8 mouse cellular contexts compared by ENCODE assay signal in the genomic region with DNA sequence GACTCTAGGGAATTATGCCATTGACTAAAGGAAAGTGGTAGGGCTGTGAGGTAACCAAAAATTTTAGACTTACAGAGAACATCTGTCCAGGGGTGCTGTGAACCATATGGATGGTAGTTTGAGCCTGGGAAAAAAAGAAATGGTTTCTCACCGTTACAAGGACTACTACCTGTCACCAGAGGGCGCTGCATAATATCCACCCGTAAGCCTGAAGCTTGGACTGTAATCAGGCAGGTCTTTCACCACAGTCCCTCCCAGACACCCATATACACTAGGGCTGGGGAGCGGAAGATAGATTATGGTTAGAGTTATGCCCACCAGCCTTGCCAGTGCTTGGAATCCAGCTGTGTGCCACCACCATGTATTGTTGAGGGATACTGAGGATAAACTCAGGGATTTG. TPM values are rescaled to one million over a fixed set of nuclear protein-coding genes. Genes with fewer than 3 reads are reported as not detected.
DNase-seq lines count a peak whose midpoint lies in the region; ATAC-seq and TF ChIP-seq lines count a peak whose summit lies in the region.

No protein-coding gene starts in this region.

- H3K4me2 ChIP-seq in forebrain, postnatal 0 days (ENCODE audit: low read depth), result no peak overlapping the region
- no peak overlapping the region for H3K4me2 ChIP-seq in forebrain, embryonic 15.5 days (replicated peaks)
- no peak overlapping the region for H3K4me2 ChIP-seq in lung, embryonic 14.5 days
- no peak overlapping the region for H3K4me2 ChIP-seq in stomach, embryonic 16.5 days (ENCODE audit: low read depth, low read length)

- TF ChIP-seq POLR2A in testis, adult 2 months (IDR thresholded peaks at IDR 0.05; ENCODE audit: control insufficient read depth, low read depth, low read length), result no peak

- 25% methylated on average over 4 of the region's 4 CpGs for WGBS in forebrain, postnatal 0 days
- WGBS in forebrain, embryonic 15.5 days, result 25% methylated on average over 4 of the region's 4 CpGs
- 22% methylated on average over 4 of the region's 4 CpGs for WGBS in lung, embryonic 14.5 days
- WGBS in stomach, embryonic 16.5 days, result 24% methylated on average over 4 of the region's 4 CpGs

- no peak overlapping the region for H3K9ac ChIP-seq in forebrain, postnatal 0 days
- H3K9ac ChIP-seq in forebrain, embryonic 15.5 days (replicated peaks), result no peak overlapping the region
- H3K9ac ChIP-seq in lung, embryonic 14.5 days, result no peak overlapping the region
- no peak overlapping the region; the same call in 1 of the 2 replicates for H3K9ac ChIP-seq in stomach, embryonic 16.5 days (ENCODE audit: low read length)

- no peaks in the 10 kb centered on the region for H3K4me1 ChIP-seq in forebrain, postnatal 0 days (ENCODE audit: insufficient read depth)
- no peaks in the 10 kb centered on the region for H3K4me1 ChIP-seq in forebrain, embryonic 15.5 days
- H3K4me1 ChIP-seq in testis, adult 2 months (ENCODE audit: control insufficient read depth, insufficient read depth, low read length), result no peaks in the 10 kb centered on the region
- no peaks in the 10 kb centered on the region for H3K4me1 ChIP-seq in lung, embryonic 14.5 days (ENCODE audit: insufficient read depth)
- H3K4me1 ChIP-seq in stomach, embryonic 16.5 days (ENCODE audit: control insufficient read depth, insufficient read depth, low read length), result no peaks in the 10 kb centered on the region

- peak; percentile 32 for DNase-seq in forebrain, postnatal 0 days
- no peak for DNase-seq in testis, postnatal 14 days (ENCODE audit: low spot score)
- peak; percentile 50 to 74 for DNase-seq in cerebellum, postnatal 14 days
- DNase-seq in lung, embryonic 14.5 days, result peak; percentile 77

- no peaks in the 10 kb centered on the region for H3K27me3 ChIP-seq in forebrain, postnatal 0 days (ENCODE audit: insufficient read depth, low read length)
- H3K27me3 ChIP-seq in forebrain, embryonic 15.5 days, result no peaks in the 10 kb centered on the region
- no peaks in the 10 kb centered on the region for H3K27me3 ChIP-seq in testis, adult 2 months (ENCODE audit: control insufficient read depth, insufficient read depth, low read length)
- no peaks in the 10 kb centered on the region for H3K27me3 ChIP-seq in lung, embryonic 14.5 days (ENCODE audit: insufficient read depth, low read length)
- no peaks in the 10 kb centered on the region for H3K27me3 ChIP-seq in stomach, embryonic 16.5 days (ENCODE audit: control insufficient read depth, insufficient read depth, low read length)

- H3K4me3 ChIP-seq in forebrain, postnatal 0 days (ENCODE audit: low read depth, low read length), result no peak overlapping the region
- no peak overlapping the region for H3K4me3 ChIP-seq in forebrain, embryonic 15.5 days
- H3K4me3 ChIP-seq in testis, adult 2 months (ENCODE audit: control insufficient read depth, low read depth, low read length), result no peak overlapping the region
- no peak overlapping the region for H3K4me3 ChIP-seq in lung, embryonic 14.5 days (ENCODE audit: low read depth, low read length)
- H3K4me3 ChIP-seq in stomach, embryonic 16.5 days (replicated peaks; ENCODE audit: low read length), result no peak overlapping the region

- TF ChIP-seq CTCF in forebrain, postnatal 0 days (IDR thresholded peaks at IDR 0.05; ENCODE audit: low read depth), result peak; percentile 63
- TF ChIP-seq CTCF in testis, adult 2 months (IDR thresholded peaks at IDR 0.05; ENCODE audit: control insufficient read depth, insufficient read depth, insufficient replicate concordance, low read depth, low read length), result peak; percentile 25; the same call in 1 of the 2 replicates
- peak; percentile 76 for TF ChIP-seq CTCF in lung, embryonic 14.5 days (IDR thresholded peaks at IDR 0.05; ENCODE audit: low read depth)

- no peaks in the 10 kb centered on the region for H3K9me3 ChIP-seq in forebrain, postnatal 0 days (ENCODE audit: low read length)
- H3K9me3 ChIP-seq in forebrain, embryonic 15.5 days, result no peaks in the 10 kb centered on the region
- no peaks in the 10 kb centered on the region for H3K9me3 ChIP-seq in lung, embryonic 14.5 days (ENCODE audit: low read depth, low read length)
- no peaks in the 10 kb centered on the region for H3K9me3 ChIP-seq in stomach, embryonic 16.5 days (replicated peaks; ENCODE audit: control insufficient read depth, low read length)

- H3K36me3 ChIP-seq in forebrain, postnatal 0 days (ENCODE audit: insufficient read depth), result no peaks in the 10 kb centered on the region
- no peaks in the 10 kb centered on the region for H3K36me3 ChIP-seq in forebrain, embryonic 15.5 days
- no peaks in the 10 kb centered on the region for H3K36me3 ChIP-seq in testis, adult 2 months (ENCODE audit: control insufficient read depth, insufficient read depth, low read length)
- no peaks in the 10 kb centered on the region for H3K36me3 ChIP-seq in lung, embryonic 14.5 days (ENCODE audit: insufficient read depth)
- no peaks in the 10 kb centered on the region for H3K36me3 ChIP-seq in stomach, embryonic 16.5 days (ENCODE audit: control insufficient read depth, insufficient read depth, low read length)

- ATAC-seq in forebrain, postnatal 0 days, result no peak
- ATAC-seq in forebrain, embryonic 15.5 days (replicated peaks), result no peak
- ATAC-seq in inflammation-experienced regulatory T-cells, adult 6 months, result peak; percentile 21
- no peak for ATAC-seq in lung, embryonic 14.5 days (ENCODE audit: insufficient read depth)
- ATAC-seq in stomach, embryonic 16.5 days (ENCODE audit: insufficient read depth, low FRiP score), result peak; percentile 45; the same call in 1 of the 2 replicates

- no peak overlapping the region for H3K27ac ChIP-seq in forebrain, postnatal 0 days (ENCODE audit: low read depth, low read length)
- H3K27ac ChIP-seq in forebrain, embryonic 15.5 days (replicated peaks), result no peak overlapping the region
- no peak overlapping the region for H3K27ac ChIP-seq in testis, adult 2 months (ENCODE audit: control insufficient read depth, insufficient read depth, low read depth, low read length)
- no peak overlapping the region for H3K27ac ChIP-seq in lung, embryonic 14.5 days (ENCODE audit: low read depth)
- no peak overlapping the region for H3K27ac ChIP-seq in stomach, embryonic 16.5 days (ENCODE audit: low read length)

RNA-seq across cellular contexts. Expression of a gene that starts 17.4 kb away (rescaled TPM):
- 8.6 and 13.9 TPM in 2 replicates for total RNA-seq in forebrain, postnatal 0 days (2014; rRNA removed)
- 20.5 and 21.7 TPM in 2 replicates for polyA plus RNA-seq in forebrain, postnatal 0 days (2015; fragmentation: Nextera tagmentation; extraction: Ambion mirVana)
- polyA plus RNA-seq in forebrain, embryonic 15.5 days (2015; fragmentation: Nextera tagmentation; extraction: Ambion mirVana), result 7.2 and 7.8 TPM in 2 replicates
- polyA plus RNA-seq in testis, adult 2 months (2012; rRNA removed), result 4.7 and 6.3 TPM in 2 replicates
- polyA plus RNA-seq in inflammation-experienced regulatory T-cells, adult 6 months (2017; shearing (Covaris generic)), result 100 to 1,000 TPM; 166 to 316 (median 259) TPM
- 23.9 and 25.7 TPM in 2 replicates for polyA plus RNA-seq in lung, embryonic 14.5 days (2014; fragmentation: Nextera tagmentation; extraction: Ambion mirVana)
- 84.2 and 104 TPM in 2 replicates for polyA plus RNA-seq in stomach, embryonic 16.5 days (2015; fragmentation: Nextera tagmentation; extraction: Ambion mirVana)

RNA-seq across cellular contexts. Expression of a gene that starts 46.8 kb away (rescaled TPM):
- total RNA-seq in forebrain, postnatal 0 days (2014; rRNA removed), result 0.24 and 0.62 TPM in 2 replicates
- 0.34 and 0.51 TPM in 2 replicates for polyA plus RNA-seq in forebrain, postnatal 0 days (2015; fragmentation: Nextera tagmentation; extraction: Ambion mirVana)
- polyA plus RNA-seq in forebrain, embryonic 15.5 days (2015; fragmentation: Nextera tagmentation; extraction: Ambion mirVana), result 0.78 and 1.2 TPM in 2 replicates
- polyA plus RNA-seq in testis, adult 2 months (2012; rRNA removed), result 0.61 and 0.70 TPM in 2 replicates
- not detected for polyA plus RNA-seq in inflammation-experienced regulatory T-cells, adult 6 months (2017; shearing (Covaris generic))
- polyA plus RNA-seq in lung, embryonic 14.5 days (2014; fragmentation: Nextera tagmentation; extraction: Ambion mirVana), result 3.1 and 3.9 TPM in 2 replicates
- polyA plus RNA-seq in stomach, embryonic 16.5 days (2015; fragmentation: Nextera tagmentation; extraction: Ambion mirVana), result 1.3 and 1.6 TPM in 2 replicates

Comparison
In these comparisons a context has a peak if more than half of its experiments do, and no peak if none do; other contexts are left out.
1. ATAC-seq: peak in inflammation-experienced regulatory T-cells, adult 6 months (single experiment) and stomach, embryonic 16.5 days (single experiment); none in forebrain, postnatal 0 days (single experiment), forebrain, embryonic 15.5 days (single experiment) and lung, embryonic 14.5 days (single experiment).
2. CTCF ChIP-seq: peak in every context shown above with its lines; median percentile 76 in lung, embryonic 14.5 days; 63 in forebrain, postnatal 0 days; 25 in testis, adult 2 months.